Mouse (Mus musculus) thymus, postnatal 25 days (tissue): ENCODE data around the gene Tmem45a.

Experiments used
- DNase-seq: peaks from one replicate; pipeline ENCODE4 v3.0.0; 2022

Gene Tmem45a

GRCm38 (mm10) chr16:56795481-56796139 is 90.4 kb downstream of the Tmem45a start, which contains the start of gene Adgrg7:
Gene Adgrg7, minus strand, starts transcription at chr16:56795855.
- DNase-seq = no peak

- DNase-seq = no peak
These were observed 91.4 kb downstream of the Tmem45a start for GRCm38 (mm10) chr16:56794383-56795144.

- no peak for DNase-seq
These were observed 92.2 kb downstream of the Tmem45a start for GRCm38 (mm10) chr16:56793778-56794177.

- DNase-seq = no peak
These were observed 100.0 kb downstream of the Tmem45a start for GRCm38 (mm10) chr16:56785943-56786342.

GRCm38 (mm10) chr16:56771163-56772105 is 114.5 kb downstream of the Tmem45a start:
- peak; percentile 9 for DNase-seq
